In genomic region chr2:62594491-62594890, GRCm38 (mm10) we compare ENCODE assay signal across 19 mouse cellular contexts. TPM values are rescaled to one million over a fixed set of nuclear protein-coding genes. Genes with fewer than 3 reads are reported as not detected.
DNase-seq lines count a peak whose midpoint lies in the region; TF ChIP-seq lines count a peak whose summit lies in the region.
"Had no signal": no experiment of that assay in that cellular context is flagged by ENCODE, and none has a peak within 500 bp of the region (broad histone marks: within the 10 kb centered on the region; RNA-seq: fewer than 3 reads in every experiment).

No protein-coding gene starts in this region.

- no peak overlapping the region for H3K4me3 ChIP-seq in gastrocnemius, adult 2 months
- H3K4me3 ChIP-seq: embryonic facial prominence, embryonic 10.5 days; embryonic facial prominence, embryonic 12.5 days; forebrain, embryonic 10.5 days; forebrain, embryonic 12.5 days had no signal

- intact Hi-C loops in gastrocnemius, adult 2 months (cut with DNase I): no loop called here
- intact Hi-C loops in gastrocnemius, postnatal 36 days (cut with DNase I): no loop called here

- DNase-seq in gastrocnemius, adult 2 months: no peak
- DNase-seq in gastrocnemius, postnatal 36 days: no peak
- peak; percentile 20 for DNase-seq in retina, embryonic 14.5 days (ENCODE audit: low spot score)
- no peak for DNase-seq in natural killer cell, adult 2 months (ENCODE audit: low spot score in 2 of 2)
- DNase-seq in right cerebral cortex, postnatal 14 days: no peak
- DNase-seq: adrenal gland, adult 2 months; adrenal gland, postnatal 10 days; adrenal gland, postnatal 25 days; B cell, adult 2 months; cerebellum, adult 11-12 months; cerebellum, adult 2 months; cerebellum, adult 9-10 months; cerebellum, postnatal 10 days; cerebellum, postnatal 25 days had no signal

- no peak for TF ChIP-seq CTCF in gastrocnemius, adult 2 months (IDR thresholded peaks at IDR 0.05)

- peak overlapping the region; percentile 48 for H3K27ac ChIP-seq in gastrocnemius, adult 2 months
- H3K27ac ChIP-seq: embryonic facial prominence, embryonic 10.5 days; embryonic facial prominence, embryonic 12.5 days; forebrain, embryonic 10.5 days; forebrain, embryonic 12.5 days had no signal

RNA-seq across cellular contexts. Expression of gene Fap, which starts 20.6 kb away (rescaled TPM):
- 1 to 10 TPM; 3.8 to 7.2 TPM for total RNA-seq in gastrocnemius, adult 2 months (2021)
- 1 to 10 TPM; 5.9 to 7.7 TPM for total RNA-seq in gastrocnemius, postnatal 36 days (2021)
- total RNA-seq: G1E had no signal

RNA-seq across cellular contexts. Expression of gene Ifih1, which starts 51.6 kb away (rescaled TPM):
- 1 to 10 TPM; 2.0 to 3.2 TPM for total RNA-seq in gastrocnemius, adult 2 months (2021)
- total RNA-seq in gastrocnemius, postnatal 36 days (2021): 1 to 10 TPM; 2.6 to 3.3 TPM
